Mouse (Mus musculus) intestine, embryonic 16.5 days (tissue): ENCODE data around the gene Olfr61. TPM values are rescaled to one million over a fixed set of nuclear protein-coding genes. Genes with fewer than 3 reads are reported as not detected.
"Not testable (repeated sequence)": the region's sequence is repeated elsewhere in the genome, so short reads cannot be mapped to it uniquely, and the experiment has no call there.

Experiments used
- ATAC-seq: fragments of 200-750 bp; cut with Nextera tagmentation; 2 replicates; pipeline ENCODE4 v1.8.0; 2017; ENCODE audit warnings: moderate TSS enrichment, moderate library complexity
- H3K27ac ChIP-seq: fragments of 300-500 bp; sonication (generic); 2 replicates; pipeline ENCODE4 v1.5.1; 2014; ENCODE audit warnings: mild to moderate bottlenecking, low read length
- H3K27me3 ChIP-seq: fragments of 300-500 bp; sonication (generic); replicated peaks from 2 replicates; pipeline ENCODE4 v1.6.1; 2014; ENCODE audit warnings: low read length, control low read depth, mixed read lengths; ENCODE audit not compliant: control insufficient read depth, insufficient read depth
- H3K36me3 ChIP-seq: fragments of 300-500 bp; sonication (generic); 2 replicates; pipeline ENCODE4 v1.6.1; 2014; ENCODE audit warnings: low read length, control low read depth; ENCODE audit not compliant: control insufficient read depth, insufficient read depth
- H3K4me1 ChIP-seq: fragments of 300-500 bp; sonication (generic); 2 replicates; pipeline ENCODE4 v1.6.1; 2014; ENCODE audit warnings: low read length, control low read depth, mixed read lengths; ENCODE audit not compliant: control insufficient read depth, insufficient read depth
- H3K4me2 ChIP-seq: fragments of 300-500 bp; sonication (generic); 2 replicates; pipeline ENCODE4 v1.6.1; 2014; ENCODE audit warnings: low read depth, low read length, control low read depth
- H3K4me3 ChIP-seq: fragments of 300-500 bp; sonication (generic); 2 replicates; pipeline ENCODE4 v1.5.1; 2014; ENCODE audit warnings: mild to moderate bottlenecking, low read length
- H3K9ac ChIP-seq: fragments of 300-500 bp; sonication (generic); 2 replicates; pipeline ENCODE4 v1.6.1; 2014; ENCODE audit warnings: low read depth, low read length
- H3K9me3 ChIP-seq: fragments of 300-500 bp; sonication (generic); 2 replicates; pipeline ENCODE4 v1.6.1; 2016; ENCODE audit warnings: low read length, control low read depth; ENCODE audit not compliant: control insufficient read depth
- WGBS: fragments of 180-500 bp; shearing (Covaris S2); extraction: QIAGEN DNeasy Blood & Tissue Kit; methylation state at CpG from one replicate; pipeline ENCODE4 v1.1.7; 2014; 5-methylcytosine and 5-hydroxymethylcytosine counted together
- polyA plus RNA-seq: library from polyadenylated mRNA; unstranded; fragments of >200 nt; fragmentation: Nextera tagmentation; extraction: Ambion mirVana; gene quantifications from 2 replicates; pipeline ENCODE4 v1.2.1, GENCODE M21; 2015

The Olfr61 gene
- polyA plus RNA-seq, result not detected in 2 replicates

DNA sequence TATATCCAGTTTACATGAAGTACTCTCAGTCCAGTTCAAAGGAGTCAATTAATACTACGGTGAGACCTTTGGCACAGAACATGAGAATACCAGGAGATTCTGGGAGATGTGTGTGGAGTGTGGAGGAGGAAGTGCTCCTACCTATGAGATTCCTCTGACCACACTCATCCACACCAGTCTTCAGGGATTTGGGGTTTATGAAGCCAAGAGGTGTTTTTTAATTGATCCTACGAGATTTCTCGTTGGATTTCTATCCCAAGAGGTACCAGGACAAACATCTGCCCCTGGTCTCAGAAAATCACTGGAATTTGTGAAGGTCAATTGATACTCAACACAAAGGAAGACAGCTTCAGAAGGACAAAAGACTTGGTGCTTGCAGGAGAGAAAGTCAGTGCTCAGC, at the start of gene Olfr61:
Gene Olfr61 (plus strand): TSS at position 301 of the 400 bp plus-strand sequence.
- not testable (repeated sequence) for H3K9ac ChIP-seq, H3K36me3 ChIP-seq, H3K4me3 ChIP-seq, H3K27ac ChIP-seq, ATAC-seq, H3K4me1 ChIP-seq, H3K9me3 ChIP-seq, H3K27me3 ChIP-seq, H3K4me2 ChIP-seq
- WGBS, result 81% methylated on average over 3 of the region's 3 CpGs

DNA sequence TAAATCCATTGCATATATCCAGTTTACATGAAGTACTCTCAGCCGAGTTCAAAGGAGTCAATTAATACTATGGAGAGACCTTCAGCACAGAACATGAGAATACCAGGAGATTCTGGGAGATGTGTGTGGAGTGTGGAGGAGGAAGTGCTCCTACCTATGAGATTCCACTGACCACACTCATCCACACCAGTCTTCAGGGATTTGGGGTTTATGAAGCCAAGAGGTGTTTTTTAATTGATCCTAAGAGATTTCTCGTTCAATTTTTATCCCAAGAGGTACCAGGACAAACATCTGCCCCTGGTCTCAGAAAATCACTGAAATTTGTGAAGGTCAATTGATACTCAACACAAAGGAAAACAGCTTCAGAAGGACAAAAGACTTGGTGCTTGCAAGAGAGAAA, 27.8 kb upstream of the Olfr61 start, which contains the start of gene Olfr46:
Gene Olfr46 (plus strand): TSS at position 301 of the 400 bp plus-strand sequence.
- H3K27me3 ChIP-seq, H3K9me3 ChIP-seq, H3K36me3 ChIP-seq, H3K4me1 ChIP-seq, H3K27ac ChIP-seq, ATAC-seq, H3K4me2 ChIP-seq, H3K9ac ChIP-seq, H3K4me3 ChIP-seq: not testable (repeated sequence)
- WGBS, result 80% methylated on average over 2 of the region's 2 CpGs

DNA sequence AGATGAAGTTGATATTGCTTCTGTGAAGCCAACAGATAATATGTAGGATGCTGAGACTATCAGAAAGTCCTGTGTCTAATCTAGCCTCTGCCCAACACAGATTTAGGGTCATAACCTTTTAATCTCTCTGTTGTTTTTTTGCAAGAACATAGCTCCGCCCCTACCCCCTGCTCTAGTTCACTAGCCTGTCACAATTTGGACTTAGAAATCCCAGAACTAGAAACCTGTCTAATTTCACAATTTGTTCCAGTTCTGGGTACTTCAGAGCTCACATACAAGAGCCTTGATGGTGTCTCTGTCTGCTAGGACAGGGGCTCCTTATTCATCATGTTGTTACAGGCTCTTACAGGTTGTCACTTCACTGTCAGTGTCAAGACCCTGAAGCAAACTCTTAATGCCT, 1.8 kb downstream of the Olfr61 start:
- Histone ChIP-seq H3K9me3 (no peaks in the 10 kb centered on the region), H3K4me1 (no peaks in the 10 kb centered on the region), H3K27ac (no peak overlapping the region), H3K27me3 (no peaks in the 10 kb centered on the region), H3K9ac (no peak overlapping the region), H3K36me3 (no peaks in the 10 kb centered on the region), H3K4me3 (no peak overlapping the region), H3K4me2 (no peak overlapping the region)
- no peak for ATAC-seq
- 61% methylated on average over 1 of the region's 1 CpGs for WGBS

DNA sequence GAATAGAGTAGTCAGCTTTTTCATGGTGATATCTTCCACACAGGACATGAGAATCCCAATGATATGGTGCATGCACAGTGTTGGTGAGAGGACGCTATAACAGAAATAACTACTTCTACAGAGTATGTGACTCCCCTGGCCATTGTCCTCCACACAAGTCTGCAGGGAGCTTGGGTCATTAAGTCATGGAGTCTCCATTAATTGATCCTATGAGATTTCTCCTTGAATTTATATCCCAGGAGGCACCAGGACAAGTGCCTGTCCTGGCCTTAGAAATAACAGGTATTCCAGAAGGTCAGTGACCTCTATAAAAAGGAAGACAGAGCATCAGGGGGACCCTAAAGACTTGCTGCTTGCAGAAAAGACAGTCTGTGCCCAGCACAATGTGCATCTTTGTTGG, 17.4 kb downstream of the Olfr61 start, which contains the start of gene Olfr53:
Gene Olfr53 (plus strand): TSS at position 301 of the 400 bp plus-strand sequence.
- H3K4me1 ChIP-seq, result no peaks in the 10 kb centered on the region
- 94% methylated on average over 1 of the region's 1 CpGs for WGBS
- no peak for ATAC-seq
- no peak within 1 kb of the TSS for H3K9ac ChIP-seq
- no peak within 1 kb of the TSS for H3K27ac ChIP-seq
- no peak within 1 kb of the TSS for H3K4me2 ChIP-seq
- no peaks in the 10 kb centered on the region for H3K27me3 ChIP-seq
- H3K36me3 ChIP-seq, result no peaks in the 10 kb centered on the region
- no peak within 1 kb of the TSS for H3K4me3 ChIP-seq
- H3K9me3 ChIP-seq, result no peaks in the 10 kb centered on the region

DNA sequence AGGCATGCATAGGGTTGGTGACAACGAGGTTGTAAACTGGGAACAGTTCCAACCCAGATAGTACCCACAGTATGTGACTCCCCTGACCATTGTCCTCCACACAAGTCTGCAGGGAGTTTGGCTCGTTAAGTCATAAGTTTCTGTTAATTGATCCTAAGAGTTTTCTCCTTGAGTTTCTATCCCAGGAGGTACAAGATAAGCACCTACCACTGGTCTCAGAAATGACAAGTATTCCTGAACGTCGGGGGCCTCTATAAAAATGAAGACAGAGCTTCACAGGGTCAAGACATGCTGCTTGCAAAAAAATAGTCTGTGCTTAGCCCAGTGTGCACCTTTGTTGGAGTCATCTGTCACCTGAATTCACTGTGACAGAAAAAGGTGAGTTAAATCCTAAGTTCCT, 30.9 kb downstream of the Olfr61 start, which contains the start of gene Olfr539:
Gene Olfr539 (plus strand): TSS at position 301 of the 400 bp plus-strand sequence.
- Histone ChIP-seq H3K4me2 (no peak within 1 kb of the TSS), H3K27ac (no peak within 1 kb of the TSS), H3K9ac (no peak within 1 kb of the TSS), H3K9me3 (no peaks in the 10 kb centered on the region), H3K4me1 (no peaks in the 10 kb centered on the region), H3K4me3 (no peak within 1 kb of the TSS), H3K36me3 (no peaks in the 10 kb centered on the region), H3K27me3 (no peaks in the 10 kb centered on the region)
- 75% methylated on average over 4 of the region's 4 CpGs for WGBS
- no peak for ATAC-seq

DNA sequence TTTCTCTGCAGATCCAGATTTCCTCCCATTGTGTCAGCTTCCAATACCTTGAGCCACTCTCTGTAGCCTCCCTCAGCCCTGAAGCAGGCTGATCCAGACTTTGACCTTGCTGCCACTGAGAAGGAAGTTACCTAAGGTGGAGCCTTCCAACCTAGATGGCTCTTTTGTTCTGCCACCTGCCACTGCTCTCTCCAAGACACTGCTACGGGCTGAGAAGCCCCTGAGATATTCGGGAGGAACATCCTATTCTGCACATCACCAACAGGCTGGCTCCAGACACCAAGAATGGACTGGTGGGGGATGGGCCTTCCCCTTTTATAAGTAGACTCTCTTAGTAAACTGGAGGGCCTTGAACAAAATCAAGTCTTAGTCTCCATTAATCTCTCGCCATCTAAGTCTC, 41.9 kb downstream of the Olfr61 start:
- H3K4me2 ChIP-seq, H3K27me3 ChIP-seq, H3K4me3 ChIP-seq, H3K9ac ChIP-seq, H3K4me1 ChIP-seq, H3K27ac ChIP-seq, H3K9me3 ChIP-seq, H3K36me3 ChIP-seq, ATAC-seq: not testable (repeated sequence)
- WGBS, result 82% methylated on average over 3 of the region's 3 CpGs

DNA sequence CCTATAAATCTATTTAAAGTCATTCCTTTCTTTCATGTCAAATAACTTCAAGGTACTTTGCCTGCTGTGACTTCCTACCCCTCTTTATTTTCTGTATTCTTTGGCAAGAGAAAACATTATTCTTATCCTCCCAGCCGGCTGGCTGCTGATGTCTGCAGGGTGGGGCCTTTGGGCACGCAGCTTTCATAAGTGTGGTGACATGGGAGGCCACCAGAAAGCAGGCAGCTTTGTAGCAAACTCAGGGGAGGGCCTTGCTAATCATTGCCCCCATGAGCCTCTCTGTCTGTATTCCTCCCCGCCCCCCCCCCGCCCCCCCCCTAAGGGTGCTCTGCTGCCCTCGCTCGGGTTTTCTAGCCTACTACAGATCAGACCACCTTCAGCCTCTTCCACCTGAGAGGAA, 47.1 kb downstream of the Olfr61 start:
- H3K27me3 ChIP-seq, result no peaks in the 10 kb centered on the region
- WGBS, result under 1% methylated on average over 6 of the region's 6 CpGs
- no peak overlapping the region for H3K9ac ChIP-seq
- H3K27ac ChIP-seq, result no peak overlapping the region
- H3K4me3 ChIP-seq, result no peak overlapping the region
- H3K9me3 ChIP-seq, result no peaks in the 10 kb centered on the region
- ATAC-seq, result peak; percentile 58; the same call in 1 of the 2 replicates
- H3K4me2 ChIP-seq, result peak overlapping the region; percentile 32; the same call in 1 of the 2 replicates
- no peaks in the 10 kb centered on the region for H3K36me3 ChIP-seq
- no peaks in the 10 kb centered on the region for H3K4me1 ChIP-seq

DNA sequence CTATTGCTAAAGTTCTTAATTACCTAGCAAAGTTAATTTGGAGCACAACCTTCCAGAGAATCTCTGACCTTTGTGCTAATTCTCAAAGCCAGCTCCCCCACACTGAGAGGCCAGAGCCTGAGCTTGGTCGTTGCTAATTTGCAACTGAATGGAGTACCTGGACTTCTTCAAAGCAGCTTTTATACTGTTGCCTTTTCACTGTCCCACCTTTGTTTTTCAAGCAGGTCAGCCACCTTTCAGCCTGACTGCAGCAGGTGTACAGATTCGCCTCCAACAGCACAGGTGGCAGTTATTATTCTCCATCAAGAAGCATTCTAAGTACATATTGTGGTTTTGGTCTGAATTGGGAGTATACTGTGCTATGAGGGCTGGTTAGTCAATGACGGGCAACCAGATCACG, 50.8 kb downstream of the Olfr61 start:
- not testable (repeated sequence) for ATAC-seq, H3K4me1 ChIP-seq
- 75% methylated on average over 4 of the region's 4 CpGs for WGBS

DNA sequence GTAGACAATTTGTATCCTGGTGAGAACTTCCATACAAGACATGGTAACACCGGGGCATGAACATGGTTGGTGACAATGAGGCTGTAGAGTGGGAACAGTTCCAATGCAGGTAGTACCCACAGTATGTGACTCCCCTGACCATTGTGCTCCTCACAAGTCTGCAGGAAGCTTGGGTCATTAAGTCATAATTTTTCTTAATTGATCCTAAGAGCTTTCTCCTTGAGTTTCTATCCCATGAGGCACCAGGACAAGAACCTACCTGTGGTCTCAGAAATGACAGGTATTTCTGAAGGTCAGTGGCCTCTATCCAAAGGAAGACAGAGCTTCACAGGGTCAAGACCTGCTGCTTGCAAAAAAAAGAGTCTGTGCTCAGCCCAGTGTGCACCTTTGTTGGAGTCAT, 52.9 kb downstream of the Olfr61 start, which contains the start of gene Olfr45:
Gene Olfr45 (plus strand): TSS at position 301 of the 400 bp plus-strand sequence.
- ATAC-seq, result no peak
- H3K27ac ChIP-seq, result no peak within 1 kb of the TSS
- no peaks in the 10 kb centered on the region for H3K27me3 ChIP-seq
- 79% methylated on average over 1 of the region's 1 CpGs for WGBS
- H3K4me1 ChIP-seq, result no peaks in the 10 kb centered on the region
- no peak within 1 kb of the TSS for H3K4me3 ChIP-seq
- H3K9me3 ChIP-seq, result no peaks in the 10 kb centered on the region
- H3K36me3 ChIP-seq, result no peaks in the 10 kb centered on the region
- no peak within 1 kb of the TSS for H3K4me2 ChIP-seq
- no peak within 1 kb of the TSS for H3K9ac ChIP-seq

More for the DNA sequence above, 50.8 kb downstream of the Olfr61 start:
- not testable (repeated sequence) for H3K4me3 ChIP-seq, H3K4me2 ChIP-seq, H3K36me3 ChIP-seq, H3K9ac ChIP-seq, H3K9me3 ChIP-seq, H3K27ac ChIP-seq, H3K27me3 ChIP-seq
